Mouse (Mus musculus) E14TG2a.4 (cell line): ENCODE measurements at regions not wholly inside any gene's neighbourhood (a gene's known extent, or its start where the extent isn't known, plus 50 kb on each side); places are given as distances from the start of the nearest gene placed in this dataset.

Experiments
- CTCF ChIP-seq: conservative IDR thresholded peaks from 2 replicates; pipeline ENCODE4 v1.5.1; 2014; ENCODE audit warnings: low read length
- POU5F1 ChIP-seq: IDR thresholded peaks from 2 replicates; pipeline ENCODE4 v1.6.1; 2014; ENCODE audit warnings: low read length, borderline replicate concordance

- TF ChIP-seq CTCF (no peak), POU5F1 (no peak)
Observed at GRCm38 (mm10) chr4:25891888-25892661, 92.0 kb upstream of the Fut9 start.
